Mouse (Mus musculus): ENCODE measurements around the gene B3gnt6.
"Not testable (repeated sequence)": the region's sequence is repeated elsewhere in the genome, so short reads cannot be mapped to it uniquely, and the experiment has no call there.

The B3gnt6 gene

DNA sequence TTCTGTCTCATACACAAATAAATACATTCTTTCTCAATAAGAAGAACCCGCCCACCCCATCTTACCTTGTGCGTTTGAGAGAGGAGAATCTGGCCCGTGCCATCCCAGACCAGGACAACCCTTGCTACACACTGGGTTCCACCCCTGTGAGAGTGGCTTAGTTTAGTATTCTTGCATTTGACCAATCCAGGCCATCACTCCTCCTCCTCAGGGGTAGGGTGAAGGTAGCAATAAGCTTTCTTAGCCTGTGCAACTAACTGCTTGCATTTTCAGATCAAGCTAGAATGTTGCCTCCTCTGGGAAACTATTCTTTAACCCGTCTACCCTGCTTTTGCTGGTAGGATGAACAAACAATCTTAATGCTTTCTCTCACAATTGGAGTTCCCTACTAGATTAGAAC lies at the start of gene B3gnt6:
TSS of gene B3gnt6 (minus strand) at position 101 of the 400 bp plus-strand sequence.
- no peak for DNase-seq

- no peak for DNase-seq
These were observed 37.5 kb upstream of the B3gnt6 start for GRCm38 (mm10) chr7:98236686-98237359.

DNA sequence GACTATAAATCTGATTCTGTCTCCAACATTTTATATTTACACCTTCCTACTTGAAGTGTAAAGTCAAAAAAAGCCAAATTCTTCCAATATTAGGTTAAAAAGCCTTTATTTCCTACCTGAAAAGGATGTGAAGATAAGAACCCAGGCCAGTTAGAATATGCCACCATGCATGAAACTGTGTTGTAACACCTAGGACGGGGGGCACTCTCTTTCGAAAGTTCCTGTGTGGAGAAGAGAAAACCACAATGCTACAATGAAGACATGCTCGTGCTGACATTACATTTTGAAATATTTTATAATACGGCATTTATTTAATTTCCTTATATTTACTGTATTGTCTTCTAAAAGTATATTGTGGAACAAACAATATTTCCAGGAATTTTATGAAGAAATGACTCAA lies 24.5 kb upstream of the B3gnt6 start:
- DNase-seq = no peak

DNA sequence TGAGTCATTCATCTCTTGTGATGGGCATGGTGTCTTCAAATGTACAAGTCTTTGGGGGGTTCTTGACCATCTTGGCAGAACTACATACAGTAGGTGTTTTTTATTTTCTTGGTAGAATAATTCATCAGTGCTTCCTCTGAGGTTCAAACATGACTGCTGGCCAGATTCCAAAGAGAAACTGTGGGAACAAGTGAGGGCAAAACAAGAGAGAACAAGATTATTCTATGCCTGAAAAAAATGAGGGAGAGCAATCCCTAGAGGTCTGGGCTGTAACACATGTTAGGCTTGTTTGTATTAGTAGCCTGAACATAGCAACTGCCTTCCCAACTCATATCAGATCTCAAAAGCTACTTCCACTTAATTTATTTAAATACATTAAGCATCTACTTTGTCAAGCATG lies 17.4 kb upstream of the B3gnt6 start:
- DNase-seq = no peak

GRCm38 (mm10) chr7:98202946-98203345 lies 3.7 kb upstream of the B3gnt6 start:
- no peak for DNase-seq

GRCm38 (mm10) chr7:98201493-98202028 lies 2.3 kb upstream of the B3gnt6 start:
- no peak for DNase-seq

- no peak for DNase-seq
These were observed 1.1 kb upstream of the B3gnt6 start for GRCm38 (mm10) chr7:98200396-98200795.

GRCm38 (mm10) chr7:98195151-98195801 lies 4.0 kb downstream of the B3gnt6 start:
- DNase-seq = peak; percentile 46

GRCm38 (mm10) chr7:98194026-98194792 lies 5.1 kb downstream of the B3gnt6 start:
- peak; percentile 59 for DNase-seq

DNA sequence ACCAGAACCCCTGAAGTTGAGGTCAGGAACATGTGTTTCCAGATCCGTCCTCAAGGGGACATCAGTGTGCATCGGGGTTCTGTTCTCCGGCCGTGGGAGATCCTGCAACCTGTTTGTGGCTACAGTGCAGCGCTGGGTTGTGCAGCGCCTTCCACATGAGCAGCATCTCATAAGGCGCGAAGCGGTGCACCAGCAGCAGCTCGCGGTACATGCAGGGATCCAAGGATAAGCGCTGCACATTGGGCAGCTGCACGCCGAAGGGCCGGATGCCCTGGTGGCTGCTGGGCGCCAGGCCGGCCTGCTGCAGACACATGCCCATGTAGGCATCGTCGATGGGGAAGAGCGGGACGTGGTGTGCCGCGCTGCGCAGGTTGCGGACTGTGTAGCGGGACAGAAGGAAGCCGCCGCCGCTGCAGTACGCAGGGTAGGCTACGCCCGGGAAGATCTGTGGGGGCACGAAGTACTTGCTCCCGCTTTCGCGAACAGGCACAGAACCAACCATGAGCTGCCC lies 5.7 kb downstream of the B3gnt6 start:
- peak; percentile 54 for DNase-seq

- DNase-seq = peak; percentile 62
These were observed 7.6 kb downstream of the B3gnt6 start for GRCm38 (mm10) chr7:98191571-98192250.

DNA sequence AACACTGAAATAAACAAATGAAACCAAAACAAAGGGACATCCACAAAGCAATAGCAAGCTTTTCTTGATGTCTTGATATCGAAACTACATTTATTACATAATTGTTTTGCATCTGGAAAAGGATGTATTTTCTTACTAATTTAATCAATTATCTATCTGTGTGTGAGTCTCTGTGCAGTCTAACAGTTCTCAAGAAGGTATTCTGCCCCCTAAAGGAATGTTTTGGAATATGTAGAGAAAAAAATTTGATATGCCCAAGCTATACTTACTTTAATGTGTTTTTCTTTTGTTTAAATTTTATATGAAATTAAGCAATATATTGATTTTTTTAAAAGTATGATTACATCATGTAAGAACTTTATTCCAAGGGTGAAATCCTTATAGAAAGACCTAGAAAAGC lies 8.7 kb downstream of the B3gnt6 start:
- DNase-seq = no peak

- no peak for DNase-seq
These were observed 9.5 kb downstream of the B3gnt6 start for GRCm38 (mm10) chr7:98189745-98190144.

GRCm38 (mm10) chr7:98188680-98189079 lies 10.6 kb downstream of the B3gnt6 start:
- DNase-seq = no peak

GRCm38 (mm10) chr7:98188238-98188637 lies 11.0 kb downstream of the B3gnt6 start:
- DNase-seq = no peak

- DNase-seq = not testable (repeated sequence)
These were observed 11.9 kb downstream of the B3gnt6 start for GRCm38 (mm10) chr7:98187332-98187731.

DNA sequence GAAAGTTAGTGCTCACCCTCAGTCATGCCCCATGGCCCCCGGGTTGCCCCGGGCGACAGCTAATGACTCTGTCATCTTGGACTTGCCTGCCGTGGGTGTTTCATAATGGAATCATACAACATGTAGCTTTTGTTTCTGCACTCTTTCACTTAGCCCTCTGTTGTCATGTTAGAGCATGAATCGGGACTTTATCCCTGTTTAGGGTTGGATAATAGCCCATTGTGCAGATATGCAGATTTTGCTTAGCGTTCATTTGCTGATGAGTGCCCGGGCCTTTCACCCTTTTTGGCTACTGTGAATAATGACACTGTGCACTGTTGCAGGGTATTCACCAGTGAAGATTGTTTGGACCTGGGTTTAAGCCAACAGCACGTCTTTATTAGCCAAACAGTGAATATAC lies 12.6 kb downstream of the B3gnt6 start:
- DNase-seq = peak; percentile 42

DNA sequence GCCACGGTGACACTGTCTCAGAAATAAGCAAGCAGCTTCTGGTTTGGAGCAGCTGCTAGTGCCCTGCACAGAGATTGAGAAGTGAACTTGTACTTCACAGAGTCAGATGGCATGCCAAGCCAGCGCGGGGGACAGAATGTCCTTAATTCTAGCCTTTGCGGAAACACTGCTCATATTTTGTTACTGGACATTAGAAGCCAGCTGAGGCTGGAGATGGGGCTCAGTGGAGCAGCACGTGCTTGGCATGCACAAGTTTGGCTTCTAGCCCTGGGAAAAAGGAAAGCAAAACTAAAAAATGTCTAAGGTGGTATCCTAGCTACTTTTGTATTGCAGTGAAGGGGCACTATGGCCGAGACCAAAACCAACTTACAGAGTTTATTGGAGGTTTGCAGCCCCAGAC lies 14.0 kb downstream of the B3gnt6 start:
- no peak for DNase-seq

- DNase-seq = no peak
These were observed 20.6 kb downstream of the B3gnt6 start for GRCm38 (mm10) chr7:98178560-98179231.

DNA sequence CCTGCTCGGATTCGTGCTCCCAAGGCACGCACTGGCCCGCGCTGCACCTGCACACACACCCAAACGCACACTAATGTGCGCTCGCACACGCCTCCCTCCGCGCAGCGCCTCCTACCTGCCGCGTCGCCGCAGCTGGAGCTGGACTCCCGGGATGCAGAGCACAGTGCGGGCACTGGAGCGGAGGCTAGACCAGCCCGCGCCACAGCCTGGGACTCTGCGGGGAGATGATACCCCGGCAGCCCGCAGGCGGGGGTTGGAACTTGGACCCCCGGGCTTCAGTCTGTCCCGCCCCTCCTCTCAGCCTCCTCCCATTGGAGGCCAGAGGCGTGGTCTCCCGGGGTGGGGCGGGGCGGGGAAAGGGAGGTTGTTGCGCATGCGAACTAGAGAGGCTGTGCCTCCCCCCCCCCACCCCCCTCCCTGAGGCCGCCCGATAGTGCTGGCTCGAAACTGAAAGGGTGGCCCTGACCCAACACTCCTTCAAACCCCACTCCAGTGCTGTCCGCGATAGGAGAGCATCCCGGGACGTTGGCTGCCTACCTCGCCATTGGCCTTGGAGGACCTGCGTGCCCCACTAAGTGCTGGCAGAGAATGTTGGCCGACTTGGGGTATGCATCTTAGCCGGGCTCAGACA lies 21.2 kb downstream of the B3gnt6 start, which contains the start of gene Capn5:
TSS of gene Capn5 (minus strand) at position 346 of the 631 bp plus-strand sequence.
- DNase-seq = peak; percentile 87

DNA sequence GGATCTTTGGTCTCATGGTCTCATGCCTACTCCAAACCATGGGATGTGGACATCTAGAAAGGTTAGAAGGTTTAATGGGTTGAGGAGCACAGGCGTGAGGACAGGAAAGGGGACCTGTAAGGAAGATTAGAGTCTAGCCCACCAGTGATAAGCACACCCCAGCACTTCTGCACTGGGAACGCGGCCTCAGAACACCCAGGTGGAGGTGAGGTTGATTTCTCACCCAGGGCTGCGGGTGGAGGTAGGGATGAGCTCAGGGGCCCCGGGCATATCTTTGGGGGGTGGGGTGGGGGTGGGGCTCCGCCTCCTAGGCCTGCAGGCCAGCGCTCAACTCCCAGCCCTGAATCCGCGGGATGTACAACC lies 21.7 kb downstream of the B3gnt6 start:
- no peak for DNase-seq

DNA sequence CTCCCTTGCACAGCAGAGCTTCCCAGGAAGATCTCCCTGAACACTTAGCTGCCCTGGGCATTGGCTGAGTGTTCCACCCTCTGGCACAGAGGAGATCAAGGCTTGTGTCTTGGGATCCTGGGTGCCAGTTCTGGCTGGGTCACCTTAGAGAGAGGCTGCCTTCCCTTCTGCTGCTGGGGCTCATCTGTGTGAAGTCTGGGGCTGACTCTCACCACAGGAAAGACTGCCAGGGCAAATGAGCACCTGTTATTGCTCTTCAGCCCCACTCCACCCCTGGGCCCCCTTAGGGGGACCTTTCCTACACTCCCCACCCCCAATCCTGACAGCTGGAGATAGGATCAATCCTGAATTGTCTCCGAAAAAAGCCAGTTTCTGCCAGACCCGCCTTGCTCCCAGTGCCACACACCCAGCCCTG lies 22.2 kb downstream of the B3gnt6 start:
- DNase-seq = no peak
